Mouse (Mus musculus) megakaryocyte, adult 5-6 weeks (primary cell): ENCODE data around the gene Adad2. TPM values are rescaled to one million over a fixed set of nuclear protein-coding genes. Genes with fewer than 3 reads are reported as not detected.

Source experiments
- ATAC-seq: 2 replicates; pipeline ENCODE4 v1.8.0; 2016; ENCODE audit warnings: mild to moderate bottlenecking, inconsistent platforms; ENCODE audit not compliant: poor library complexity, severe bottlenecking
- total RNA-seq, 2 experiments: library from RNA; stranded (forward) in 1 of 2; stranded (reverse) in 1 of 2; fragments of 153-499, 151-499 nt in 1 of 2; fragments of 221-1000, 200-1000 nt in 1 of 2; gene quantifications; 2 replicates each; pipeline versions ENCODE4 v1.2.3 to v1.2.4; 2015 to 2017

Gene Adad2
- total RNA-seq, 2 experiments from 2014 or later: not detected

GRCm38 (mm10) chr8:119616358-119616757 is 3.8 kb downstream of the Adad2 start:
- ATAC-seq: no peak

GRCm38 (mm10) chr8:119616811-119617210 is 4.3 kb downstream of the Adad2 start:
- no peak for ATAC-seq

GRCm38 (mm10) chr8:119617586-119617985 is 5.0 kb downstream of the Adad2 start:
- ATAC-seq: no peak

- ATAC-seq: no peak
These were observed 6.3 kb downstream of the Adad2 start for GRCm38 (mm10) chr8:119618887-119619286.

GRCm38 (mm10) chr8:119620116-119620840 is 7.7 kb downstream of the Adad2 start:
- no peak for ATAC-seq

GRCm38 (mm10) chr8:119620848-119621465 is 8.4 kb downstream of the Adad2 start:
- no peak for ATAC-seq

- no peak for ATAC-seq
These were observed 10.0 kb downstream of the Adad2 start for GRCm38 (mm10) chr8:119622555-119622954.

- ATAC-seq: no peak
These were observed 10.5 kb downstream of the Adad2 start for GRCm38 (mm10) chr8:119623061-119623460.

GRCm38 (mm10) chr8:119623744-119624143 is 11.2 kb downstream of the Adad2 start:
- no peak for ATAC-seq

- ATAC-seq: no peak
These were observed 12.4 kb downstream of the Adad2 start for GRCm38 (mm10) chr8:119624916-119625315.

GRCm38 (mm10) chr8:119625788-119626187 is 13.2 kb downstream of the Adad2 start:
- no peak for ATAC-seq

- ATAC-seq: no peak
These were observed 14.7 kb downstream of the Adad2 start for GRCm38 (mm10) chr8:119627199-119627598.

- ATAC-seq: no peak
These were observed 15.2 kb downstream of the Adad2 start for GRCm38 (mm10) chr8:119627613-119628359.

- ATAC-seq: no peak
These were observed 18.3 kb downstream of the Adad2 start for GRCm38 (mm10) chr8:119630841-119631240.

- no peak for ATAC-seq
These were observed 19.7 kb downstream of the Adad2 start for GRCm38 (mm10) chr8:119632246-119632645.

GRCm38 (mm10) chr8:119632909-119633308 is 20.4 kb downstream of the Adad2 start:
- no peak for ATAC-seq

- ATAC-seq: no peak
These were observed 22.2 kb downstream of the Adad2 start for GRCm38 (mm10) chr8:119634616-119635336.

- no peak for ATAC-seq
These were observed 22.8 kb downstream of the Adad2 start, which contains the start of gene Kcng4 for GRCm38 (mm10) chr8:119635378-119635777. Kcng4 (minus strand) TSS chr8:119635680.

- ATAC-seq: no peak
These were observed 23.4 kb downstream of the Adad2 start for GRCm38 (mm10) chr8:119635958-119636357.

- ATAC-seq: no peak
These were observed 24.2 kb downstream of the Adad2 start for GRCm38 (mm10) chr8:119636766-119637165.

GRCm38 (mm10) chr8:119637381-119637780 is 24.8 kb downstream of the Adad2 start:
- no peak for ATAC-seq
